Mouse (Mus musculus) skeletal muscle tissue, postnatal 0 days (tissue): ENCODE data around the gene Grid2. TPM values are rescaled to one million over a fixed set of nuclear protein-coding genes. Genes with fewer than 3 reads are reported as not detected.

ENCODE experiments used
- polyA plus RNA-seq: library from polyadenylated mRNA; unstranded; fragments of >200 nt; fragmentation: Nextera tagmentation; extraction: Ambion mirVana; gene quantifications from 2 replicates; pipeline ENCODE4 v1.2.1, GENCODE M21; 2015

The Grid2 gene
- polyA plus RNA-seq: 0.44 and 0.47 TPM in 2 replicates

DNA sequence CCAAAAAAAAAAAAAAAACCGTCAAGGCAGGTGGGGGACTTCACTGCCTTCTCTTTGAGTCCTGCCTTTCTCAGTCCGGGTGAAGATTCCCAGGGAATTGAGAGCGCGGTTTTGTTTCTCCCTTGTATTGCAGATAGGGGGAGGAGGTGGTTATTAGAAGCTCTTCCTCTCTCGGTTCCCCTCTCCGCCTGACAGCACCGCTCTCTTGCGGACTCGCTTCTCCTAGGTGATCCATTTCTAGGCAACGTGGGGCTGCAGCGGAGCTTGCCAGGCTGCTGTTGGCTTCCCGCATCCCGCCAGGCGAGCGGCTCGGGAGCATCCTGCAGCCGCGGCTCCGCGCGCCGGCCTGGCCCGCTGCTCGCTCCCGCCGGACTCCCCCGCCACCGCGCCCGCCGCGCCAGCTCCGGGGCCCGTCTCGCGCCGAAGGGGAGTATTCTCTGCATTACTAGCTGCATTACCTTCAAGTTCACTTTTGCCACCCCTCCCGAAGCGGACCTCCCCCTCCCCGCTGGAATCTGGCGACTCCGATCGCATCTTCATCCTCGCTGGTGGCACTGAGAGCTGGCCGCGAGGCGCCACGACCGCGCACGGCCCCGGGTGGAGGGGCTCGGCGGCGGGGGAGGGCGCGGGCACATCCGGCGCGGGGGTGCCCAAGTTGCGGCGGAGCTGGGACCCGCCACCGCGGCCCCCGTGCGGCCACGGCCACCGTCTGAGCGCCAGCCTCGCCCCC lies at the start of gene Grid2:
TSS of gene Grid2 (plus strand) at position 51 of the 730 bp plus-strand sequence.

DNA sequence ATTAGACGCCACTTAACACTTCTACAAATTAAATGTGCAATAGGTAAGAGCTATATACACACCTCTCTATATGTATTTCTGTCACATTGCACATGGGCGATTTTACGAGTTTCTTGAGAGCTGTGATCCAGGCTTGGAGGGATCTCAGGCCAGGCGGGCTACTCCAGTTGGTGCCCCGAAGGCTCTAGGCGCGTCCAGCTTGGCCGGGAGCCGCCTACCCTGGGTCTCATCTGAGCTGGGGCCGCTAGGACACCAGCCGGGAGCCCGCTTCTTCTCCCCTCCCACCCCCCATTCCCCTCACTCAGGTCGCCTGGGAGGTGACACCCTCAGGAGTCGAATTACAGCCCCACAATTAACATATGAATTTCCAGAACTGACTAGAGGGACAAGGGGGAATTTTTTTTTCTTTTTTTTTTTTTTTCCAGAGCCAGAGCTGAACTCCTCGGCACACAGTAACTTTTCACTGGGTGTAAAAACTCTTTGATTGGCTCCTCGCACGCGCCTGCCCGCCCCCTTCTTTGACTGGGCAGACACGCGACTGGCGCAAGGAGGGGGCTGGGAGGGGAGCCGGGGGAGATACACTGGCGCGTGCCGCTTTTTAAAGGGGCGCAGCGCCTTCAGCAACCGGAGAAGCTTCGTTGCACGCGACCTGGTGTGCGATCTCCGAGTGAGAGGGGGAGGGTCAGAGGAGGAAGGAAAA lies 1473.0 kb downstream of the Grid2 start, which contains the start of gene Atoh1:
TSS of gene Atoh1 (plus strand) at position 627 of the 700 bp plus-strand sequence.

